Mouse (Mus musculus): ENCODE measurements around the gene Itpkb. TPM values are rescaled to one million over a fixed set of nuclear protein-coding genes. Genes with fewer than 3 reads are reported as not detected.
"Not testable (repeated sequence)": the region's sequence is repeated elsewhere in the genome, so short reads cannot be mapped to it uniquely, and the experiment has no call there.

The Itpkb gene
- polyA plus RNA-seq, 1 experiment from 2014 or later: 3.7 TPM

GRCm38 (mm10) chr1:180365180-180365810, 35.0 kb downstream of the Itpkb start:
- under 1% methylated on average over 29 of the region's 29 CpGs for WGBS
- Histone ChIP-seq H3K9ac (peak overlapping the region; percentile 54), H3K27ac (replicated peaks) (peak overlapping the region; percentile 97), H3K27me3 (no peaks in the 10 kb centered on the region), H3K36me3 (no peaks in the 10 kb centered on the region), H3K4me3 (peak overlapping the region; percentile 42), H3K4me2 (peak overlapping the region; percentile 60), H3K9me3 (no peaks in the 10 kb centered on the region), H3K4me1 (replicated peaks) (peaks cover 61% of the 10 kb centered on the region)
- peak; percentile 96 for ATAC-seq (ENCODE audit: low FRiP score, low read depth)

GRCm38 (mm10) chr1:180365983-180366811, 35.9 kb downstream of the Itpkb start:
- H3K9me3 ChIP-seq: no peaks in the 10 kb centered on the region
- ATAC-seq (ENCODE audit: low FRiP score, low read depth): no peak
- no peak overlapping the region for H3K4me3 ChIP-seq
- no peaks in the 10 kb centered on the region for H3K27me3 ChIP-seq
- no peaks in the 10 kb centered on the region for H3K36me3 ChIP-seq
- H3K4me2 ChIP-seq: peak overlapping the region; percentile 60
- H3K27ac ChIP-seq (replicated peaks): peak overlapping the region; percentile 97
- peaks cover 61% of the 10 kb centered on the region for H3K4me1 ChIP-seq (replicated peaks)
- 59% methylated on average over 18 of the region's 18 CpGs for WGBS
- H3K9ac ChIP-seq: no peak overlapping the region

DNA sequence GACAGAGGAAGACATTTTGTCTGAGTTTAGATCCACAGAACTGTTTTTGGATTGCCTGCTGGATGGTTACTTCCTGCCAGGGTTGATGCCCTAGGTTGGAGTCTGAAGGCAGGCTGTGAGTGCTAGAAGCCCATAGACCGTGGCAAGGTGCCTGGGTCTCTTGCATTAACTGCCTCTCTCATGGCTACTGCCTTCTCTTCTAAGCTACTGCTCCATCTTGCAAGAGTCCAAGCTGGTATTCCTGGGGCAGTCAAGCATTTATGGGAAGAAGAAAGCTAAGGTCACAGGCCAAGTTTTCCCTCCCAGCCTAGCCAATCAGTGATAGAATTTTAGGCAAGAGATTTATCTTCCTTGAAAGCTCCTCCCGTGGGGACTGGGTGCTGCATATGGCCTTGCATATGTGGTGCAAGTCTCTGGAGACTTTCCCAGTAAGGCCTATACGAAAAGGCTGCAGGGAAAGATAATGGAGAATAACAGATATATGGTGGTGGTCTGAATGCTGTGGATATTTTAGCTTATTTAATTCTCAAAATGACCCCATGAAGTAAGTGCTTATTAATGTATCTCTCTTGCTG, 36.8 kb downstream of the Itpkb start:
- Histone ChIP-seq H3K27me3 (no peaks in the 10 kb centered on the region), H3K9ac (no peak overlapping the region), H3K36me3 (no peaks in the 10 kb centered on the region), H3K4me1 (replicated peaks) (peaks cover 61% of the 10 kb centered on the region), H3K9me3 (no peaks in the 10 kb centered on the region), H3K27ac (replicated peaks) (peak overlapping the region; percentile 97), H3K4me2 (no peak overlapping the region), H3K4me3 (no peak overlapping the region)
- WGBS: 45% methylated on average over 3 of the region's 3 CpGs
- ATAC-seq (ENCODE audit: low FRiP score, low read depth): no peak

DNA sequence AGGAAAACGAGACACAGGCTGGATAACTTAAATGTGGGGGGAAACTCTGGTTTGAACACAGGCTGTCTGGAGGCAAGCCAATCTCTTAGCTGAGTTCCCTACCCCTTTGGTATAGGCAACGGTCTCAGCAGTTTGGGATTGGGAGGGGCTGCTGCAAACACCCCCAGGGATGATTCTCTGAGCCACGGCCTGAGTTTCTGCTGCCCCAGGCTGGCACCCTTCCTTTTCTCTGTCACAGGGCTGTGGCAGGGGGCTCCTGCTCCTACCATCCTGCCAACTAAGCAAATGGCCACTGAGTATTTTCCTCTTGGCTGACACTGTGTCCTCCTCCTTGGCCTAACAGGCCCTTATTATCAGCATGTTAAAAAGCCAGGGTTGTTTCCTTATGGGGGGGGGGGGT, 37.3 kb downstream of the Itpkb start:
- Histone ChIP-seq H3K4me1 (replicated peaks) (peaks cover 61% of the 10 kb centered on the region), H3K4me2 (no peak overlapping the region), H3K27ac (replicated peaks) (peak overlapping the region; percentile 97; the same call in 1 of the 2 replicates), H3K9ac (no peak overlapping the region), H3K9me3 (no peaks in the 10 kb centered on the region), H3K36me3 (no peaks in the 10 kb centered on the region), H3K27me3 (no peaks in the 10 kb centered on the region), H3K4me3 (no peak overlapping the region)
- ATAC-seq (ENCODE audit: low FRiP score, low read depth): no peak
- WGBS: 51% methylated on average over 3 of the region's 3 CpGs

DNA sequence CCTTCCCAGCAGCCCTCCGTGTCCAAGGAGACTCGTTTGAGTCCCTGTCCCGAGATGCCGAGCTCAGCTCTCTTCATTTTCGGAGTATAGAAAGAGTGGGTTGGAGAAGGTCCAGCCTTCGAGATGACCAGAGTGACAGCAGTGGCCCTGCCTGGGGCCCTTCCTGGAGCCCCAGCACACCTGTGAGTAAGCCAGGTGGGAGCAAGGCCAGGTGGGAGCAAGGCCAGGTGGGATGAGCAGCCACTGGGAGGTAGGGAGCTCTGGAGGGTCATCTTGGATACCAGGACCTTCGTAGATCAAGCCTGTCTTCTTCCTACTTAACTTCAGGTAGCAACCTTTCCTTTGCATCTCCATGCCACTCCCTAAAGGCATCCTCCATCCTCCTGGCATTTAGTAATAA, 37.8 kb downstream of the Itpkb start:
- no peak for ATAC-seq (ENCODE audit: low FRiP score, low read depth)
- Histone ChIP-seq H3K4me1 (replicated peaks) (peaks cover 58% of the 10 kb centered on the region), H3K27me3 (no peaks in the 10 kb centered on the region), H3K4me2 (no peak overlapping the region), H3K4me3 (no peak overlapping the region), H3K9me3 (no peaks in the 10 kb centered on the region), H3K27ac (replicated peaks) (no peak overlapping the region), H3K9ac (no peak overlapping the region), H3K36me3 (no peaks in the 10 kb centered on the region)
- 73% methylated on average over 7 of the region's 7 CpGs for WGBS

DNA sequence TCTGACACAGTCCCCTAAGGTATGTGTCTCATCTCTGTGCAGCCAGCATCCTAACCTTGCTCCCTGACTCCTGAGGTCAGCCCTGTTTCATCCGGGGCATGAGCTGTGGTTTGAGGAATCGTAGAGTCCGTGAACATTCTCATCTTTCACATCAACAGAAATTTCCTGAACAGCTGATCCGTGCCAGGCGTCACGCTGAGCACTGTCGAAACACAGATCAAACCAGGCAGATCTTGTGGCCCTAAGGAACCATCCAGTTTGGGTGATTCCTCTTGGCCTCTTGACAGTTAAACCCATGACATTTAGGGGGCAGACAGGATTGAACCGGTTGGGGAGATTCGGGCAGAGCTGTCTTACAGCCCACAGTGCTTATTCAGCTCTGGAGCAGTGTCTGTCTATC, 38.4 kb downstream of the Itpkb start:
- no peak overlapping the region for H3K9ac ChIP-seq
- no peaks in the 10 kb centered on the region for H3K27me3 ChIP-seq
- H3K36me3 ChIP-seq: no peaks in the 10 kb centered on the region
- no peaks in the 10 kb centered on the region for H3K9me3 ChIP-seq
- H3K4me1 ChIP-seq (replicated peaks): peaks cover 52% of the 10 kb centered on the region
- WGBS: 72% methylated on average over 9 of the region's 9 CpGs
- H3K27ac ChIP-seq (replicated peaks): no peak overlapping the region
- ATAC-seq (ENCODE audit: low FRiP score, low read depth): no peak
- H3K4me3 ChIP-seq: no peak overlapping the region
- H3K4me2 ChIP-seq: no peak overlapping the region

DNA sequence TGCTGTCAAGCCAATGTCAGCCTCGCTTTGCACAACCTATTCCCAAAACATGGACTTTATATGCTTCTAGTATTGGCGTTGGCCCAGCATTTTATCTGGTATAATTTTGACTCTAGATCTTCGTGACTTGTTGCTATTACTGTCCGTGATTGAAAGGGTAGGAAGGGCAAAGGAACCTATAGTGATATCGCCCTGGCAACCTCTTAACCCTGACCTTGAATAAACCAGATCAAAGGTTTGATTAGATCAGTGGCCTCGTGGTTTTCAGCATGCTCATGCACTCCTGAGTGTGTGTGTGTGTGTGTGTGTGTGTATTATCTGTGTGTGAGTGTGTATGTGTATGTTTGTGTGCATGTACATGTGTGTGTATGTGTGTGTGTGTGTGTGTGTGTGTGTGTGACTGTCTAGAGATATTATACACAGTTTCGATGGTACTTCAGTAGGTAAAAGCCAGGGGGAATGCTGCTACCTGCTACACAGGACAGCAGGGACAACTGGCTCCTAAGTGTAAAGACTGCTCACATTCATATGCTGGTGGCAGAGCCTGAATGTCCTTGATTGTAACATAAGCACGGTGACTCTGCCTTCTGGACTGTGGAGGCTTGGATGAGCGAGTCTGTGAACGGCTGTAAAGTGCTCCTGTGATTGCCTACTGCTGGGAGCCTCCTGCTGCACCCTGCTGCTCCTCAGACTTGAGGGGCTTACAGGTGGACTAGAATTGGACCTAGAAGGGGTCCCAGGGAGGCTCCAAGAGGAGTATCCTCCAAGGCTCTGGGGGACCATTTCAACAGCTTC, 40.8 kb downstream of the Itpkb start:
- no peak overlapping the region for H3K4me3 ChIP-seq
- H3K36me3 ChIP-seq: no peaks in the 10 kb centered on the region
- H3K4me2 ChIP-seq: no peak overlapping the region
- peaks cover 29% of the 10 kb centered on the region for H3K4me1 ChIP-seq (replicated peaks)
- H3K27ac ChIP-seq (replicated peaks): no peak overlapping the region
- no peak overlapping the region for H3K9ac ChIP-seq
- H3K9me3 ChIP-seq: no peaks in the 10 kb centered on the region
- ATAC-seq (ENCODE audit: low FRiP score, low read depth): no peak
- no peaks in the 10 kb centered on the region for H3K27me3 ChIP-seq
- 69% methylated on average over 10 of the region's 10 CpGs for WGBS

DNA sequence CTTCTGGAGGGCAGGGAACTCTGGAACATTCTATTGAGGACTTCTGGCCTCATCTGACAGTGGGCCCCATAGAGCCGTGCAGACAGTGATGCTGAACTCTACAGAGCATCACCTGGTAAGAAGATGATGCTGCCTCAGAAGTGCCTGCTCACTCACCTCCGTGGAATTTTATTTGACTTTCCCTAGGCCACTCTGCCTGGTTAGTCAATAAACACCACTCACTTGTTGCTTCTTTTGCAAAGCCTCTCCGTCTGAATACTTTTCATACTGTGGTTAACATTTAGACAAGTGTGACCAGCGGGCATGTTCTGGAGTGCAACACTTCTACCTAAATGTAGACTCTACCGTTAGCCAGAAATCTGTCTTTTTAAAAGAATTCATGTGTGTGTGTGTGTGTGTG, 42.0 kb downstream of the Itpkb start:
- not testable (repeated sequence) for H3K4me2 ChIP-seq; H3K27me3 ChIP-seq; H3K9me3 ChIP-seq; H3K9ac ChIP-seq; H3K4me3 ChIP-seq; H3K27ac ChIP-seq (replicated peaks); H3K36me3 ChIP-seq; ATAC-seq (ENCODE audit: low FRiP score, low read depth)
- 92% methylated on average over 5 of the region's 5 CpGs for WGBS
- H3K4me1 ChIP-seq (replicated peaks): peaks cover 17% of the 10 kb centered on the region

DNA sequence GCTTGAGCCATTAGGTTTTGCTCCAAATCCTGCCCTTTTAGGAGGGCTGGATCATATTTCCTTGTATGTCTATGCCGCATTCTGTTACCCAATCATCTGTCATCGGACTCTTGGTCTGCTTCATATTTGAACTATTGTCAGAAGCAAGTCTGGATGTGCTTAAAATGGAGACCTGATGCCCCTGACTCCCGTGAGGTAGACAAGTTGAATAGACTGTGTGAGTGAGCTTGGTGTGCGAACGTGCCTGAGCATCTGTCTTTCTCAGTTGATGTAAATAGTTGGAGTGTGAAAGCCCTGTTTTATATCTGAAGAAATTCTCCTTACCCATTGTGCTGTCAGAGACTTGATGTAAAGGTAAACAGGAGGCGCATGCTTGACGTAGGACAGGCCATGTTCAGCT, 46.3 kb downstream of the Itpkb start:
- Histone ChIP-seq H3K4me2 (no peak overlapping the region), H3K4me1 (replicated peaks) (no peaks in the 10 kb centered on the region), H3K27ac (replicated peaks) (no peak overlapping the region), H3K4me3 (no peak overlapping the region), H3K9me3 (no peaks in the 10 kb centered on the region), H3K36me3 (no peaks in the 10 kb centered on the region), H3K27me3 (no peaks in the 10 kb centered on the region), H3K9ac (no peak overlapping the region)
- no peak for ATAC-seq (ENCODE audit: low FRiP score, low read depth)
- WGBS: 84% methylated on average over 7 of the region's 7 CpGs

GRCm38 (mm10) chr1:180379559-180379958, 49.3 kb downstream of the Itpkb start:
- Histone ChIP-seq H3K36me3 (no peaks in the 10 kb centered on the region), H3K27me3 (no peaks in the 10 kb centered on the region), H3K9me3 (no peaks in the 10 kb centered on the region), H3K27ac (replicated peaks) (no peak overlapping the region), H3K4me2 (no peak overlapping the region), H3K4me1 (replicated peaks) (no peaks in the 10 kb centered on the region), H3K4me3 (no peak overlapping the region), H3K9ac (no peak overlapping the region)
- no peak for ATAC-seq (ENCODE audit: low FRiP score, low read depth)
- 73% methylated on average over 3 of the region's 3 CpGs for WGBS

GRCm38 (mm10) chr1:180382358-180382757, 52.1 kb downstream of the Itpkb start:
- Histone ChIP-seq H3K27me3 (no peaks in the 10 kb centered on the region), H3K9me3 (no peaks in the 10 kb centered on the region), H3K27ac (replicated peaks) (no peak overlapping the region), H3K9ac (no peak overlapping the region), H3K4me3 (no peak overlapping the region), H3K4me2 (no peak overlapping the region), H3K4me1 (replicated peaks) (peaks cover 10% of the 10 kb centered on the region), H3K36me3 (no peaks in the 10 kb centered on the region)
- WGBS: 33% methylated on average over 8 of the region's 8 CpGs
- ATAC-seq (ENCODE audit: low FRiP score, low read depth): no peak

GRCm38 (mm10) chr1:180383884-180384283, 53.6 kb downstream of the Itpkb start:
- WGBS: 96% methylated on average over 8 of the region's 8 CpGs

More at GRCm38 (mm10) chr1:180383884-180384283, 53.6 kb downstream of the Itpkb start:
- H3K4me1 ChIP-seq (replicated peaks): peaks cover 20% of the 10 kb centered on the region
- H3K27me3 ChIP-seq: no peaks in the 10 kb centered on the region
- H3K4me2 ChIP-seq: no peak overlapping the region
- ATAC-seq (ENCODE audit: low FRiP score, low read depth): no peak
- H3K9me3 ChIP-seq: no peaks in the 10 kb centered on the region
- no peaks in the 10 kb centered on the region for H3K36me3 ChIP-seq
- no peak overlapping the region for H3K27ac ChIP-seq (replicated peaks)
- H3K4me3 ChIP-seq: no peak overlapping the region
- no peak overlapping the region for H3K9ac ChIP-seq
